Mouse (Mus musculus) erythroblast, adult 5-6 weeks (primary cell): ENCODE measurements around the gene C1ql2. TPM values are rescaled to one million over a fixed set of nuclear protein-coding genes. Genes with fewer than 3 reads are reported as not detected.

Experiments
- ATAC-seq: replicated peaks from 2 replicates; pipeline ENCODE4 v1.8.0; 2016; ENCODE audit warnings: moderate number of reproducible peaks, mild to moderate bottlenecking, moderate TSS enrichment, inconsistent platforms; ENCODE audit not compliant: poor library complexity, low FRiP score, severe bottlenecking
- total RNA-seq, 2 experiments: library from RNA; stranded (forward) in 1 of 2; stranded (reverse) in 1 of 2; fragments of 150-400 nt in 1 of 2; fragments of 200-764, 138-1000 nt in 1 of 2; gene quantifications; 2 replicates each; pipeline versions ENCODE4 v1.2.3 to v1.2.4; 2015 to 2017; ENCODE audit warnings: low replicate concordance in 2 of 2

C1ql2 gene
- total RNA-seq, 2 experiments from 2014 or later: not detected

DNA sequence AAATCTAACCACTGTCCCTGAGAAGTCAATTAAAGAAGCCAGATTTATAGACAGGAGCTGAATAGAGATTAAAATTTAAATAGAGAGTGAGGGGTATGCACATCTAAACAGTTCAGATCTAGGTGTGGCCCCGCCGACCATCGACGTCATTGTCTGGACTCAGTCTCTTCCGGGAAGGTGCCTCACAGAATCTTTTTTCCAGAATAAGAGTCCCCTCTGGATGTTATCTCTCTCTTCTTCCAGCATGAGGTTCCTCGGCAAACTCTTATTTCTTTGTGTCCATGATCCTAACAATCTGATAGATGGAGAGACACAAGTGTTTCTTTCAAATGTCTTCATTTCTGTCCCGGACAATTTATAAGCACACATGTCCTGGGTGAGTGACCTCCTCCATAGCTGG lies 33.7 kb downstream of the C1ql2 start:
- ATAC-seq: no peak

DNA sequence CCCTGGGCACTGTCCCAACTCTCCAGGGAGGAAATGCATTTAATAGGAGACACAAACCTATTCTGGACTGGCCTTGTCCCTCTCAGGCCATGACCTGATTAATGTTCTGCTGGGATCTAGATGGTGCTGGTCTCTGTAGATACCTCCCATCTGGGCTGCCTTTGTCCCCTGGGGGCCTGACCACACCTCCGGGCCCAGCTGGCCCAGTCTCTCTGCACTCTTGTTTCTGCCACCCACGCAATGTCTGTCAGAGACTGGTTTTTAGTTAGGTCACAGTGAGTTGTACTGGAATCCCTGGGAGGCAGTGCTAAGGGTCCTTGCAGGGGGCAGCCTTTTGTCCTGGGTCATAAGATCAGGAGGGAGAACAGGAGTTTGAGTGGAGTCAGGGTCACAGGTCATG lies 34.5 kb downstream of the C1ql2 start:
- no peak for ATAC-seq

DNA sequence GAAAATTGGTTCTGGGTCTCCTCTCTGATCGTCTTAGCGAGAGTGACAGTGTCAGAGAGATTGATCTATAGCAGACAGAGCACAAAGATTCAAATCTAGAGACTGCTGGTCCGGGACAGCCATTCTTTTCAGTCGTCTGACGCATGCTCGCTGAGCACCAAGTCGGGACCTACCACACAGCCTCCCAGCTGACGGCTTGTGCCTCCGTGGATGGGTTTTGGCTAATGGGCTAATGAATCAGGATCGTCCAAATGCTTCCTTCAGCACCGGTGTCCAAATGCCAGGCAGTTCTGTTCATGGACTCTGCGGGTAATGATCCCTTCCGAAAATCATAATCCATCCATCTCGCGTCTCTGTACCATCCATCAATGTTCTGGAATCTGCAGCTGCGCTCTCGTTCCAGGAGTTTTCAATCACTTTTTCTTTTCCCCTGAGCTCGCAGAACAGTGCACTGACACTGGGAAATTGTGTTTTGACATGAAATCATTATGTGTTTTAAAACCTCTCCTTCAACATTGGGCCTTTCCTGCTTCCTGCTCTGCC lies 44.7 kb downstream of the C1ql2 start:
- ATAC-seq: no peak

DNA sequence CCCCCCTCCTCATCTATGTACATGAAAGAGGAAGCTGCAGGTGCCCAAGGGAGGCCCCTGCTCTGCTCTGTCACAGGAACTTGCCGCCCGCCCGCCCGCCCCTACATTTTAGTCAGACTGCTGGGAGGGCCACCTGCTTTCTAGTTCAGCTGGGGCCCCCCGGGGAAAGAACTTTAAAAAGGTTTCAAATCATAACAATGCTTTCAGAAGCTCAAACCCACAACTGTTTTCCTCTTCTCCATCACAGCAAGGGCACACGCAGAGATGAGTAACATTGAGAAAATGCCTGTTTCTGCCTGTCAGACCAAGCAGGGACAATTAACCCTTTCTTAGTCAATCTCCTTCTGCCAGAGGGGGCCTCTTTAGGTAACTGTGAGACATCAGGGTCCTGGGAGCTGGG lies 49.4 kb downstream of the C1ql2 start:
- ATAC-seq: no peak

DNA sequence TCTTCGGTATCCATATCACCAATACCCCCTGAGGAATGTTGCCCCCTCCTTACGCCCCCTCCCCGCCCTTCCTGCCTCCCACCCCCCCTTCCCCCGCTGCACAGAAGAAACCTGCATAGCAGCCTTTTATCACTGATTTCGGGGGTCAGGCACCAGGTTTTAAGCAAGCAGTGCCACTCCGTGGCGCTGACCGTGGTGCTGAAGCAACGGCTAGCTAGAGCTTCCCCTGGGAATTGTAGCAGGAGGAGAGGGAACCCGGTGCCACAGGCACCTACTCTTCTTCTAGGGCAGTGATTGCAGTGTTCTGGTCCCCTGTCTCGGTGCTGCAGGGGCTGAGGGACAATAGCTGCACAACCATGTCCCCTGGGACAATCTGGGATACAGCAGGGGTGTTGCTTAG lies 50.0 kb downstream of the C1ql2 start:
- ATAC-seq: no peak

Other genes starting within 250 kb of the C1ql2 start
- gene Dbi, start 219.5 kb upstream of the C1ql2 start, total RNA-seq (2015; ENCODE audit: low replicate concordance): 59.9 and 82.1 TPM in 2 replicates
- 73.0 and 77.2 TPM in 2 replicates for gene Dbi, start 219.5 kb upstream of the C1ql2 start, total RNA-seq (2017; ENCODE audit: low replicate concordance)
- gene 3110009E18Rik, start 219.4 kb upstream of the C1ql2 start, total RNA-seq (2015; ENCODE audit: low replicate concordance): 6.5 and 8.2 TPM in 2 replicates
- not detected in 2 replicates for gene 3110009E18Rik, start 219.4 kb upstream of the C1ql2 start, total RNA-seq (2017; ENCODE audit: low replicate concordance)
- gene Steap3, start 67.9 kb upstream of the C1ql2 start, total RNA-seq (2015; ENCODE audit: low replicate concordance): 6.3 and 11.7 TPM in 2 replicates
- gene Steap3, start 67.9 kb upstream of the C1ql2 start, total RNA-seq (2017; ENCODE audit: low replicate concordance): 6.1 and 6.4 TPM in 2 replicates
- 0.77 TPM in 1 of 2 replicates, not detected in the other for gene Marco, start 164.4 kb downstream of the C1ql2 start, total RNA-seq (2015; ENCODE audit: low replicate concordance)
- gene Marco, start 164.4 kb downstream of the C1ql2 start, total RNA-seq (2017; ENCODE audit: low replicate concordance): 1.0 and 1.4 TPM in 2 replicates